Mouse (Mus musculus) CH12.LX (cell line): ENCODE measurements at regions not wholly inside any gene's neighbourhood (a gene's known extent, or its start where the extent isn't known, plus 50 kb on each side); places are given as distances from the start of the nearest gene placed in this dataset.

Experiments
- DNase-seq: peaks from one replicate; pipeline ENCODE4 v3.0.0-alpha.2; 2013; ENCODE audit errors: extremely low read depth
- H3K27ac ChIP-seq: 2 replicates; pipeline ENCODE4 v1.5.1; 2012; ENCODE audit warnings: low read depth, mild to moderate bottlenecking, control low read depth, moderate library complexity; ENCODE audit not compliant: insufficient read depth
- H3K27me3 ChIP-seq: replicated peaks from 2 replicates; pipeline ENCODE3; 2012; ENCODE audit warnings: inconsistent platforms
- H3K36me3 ChIP-seq, 2 experiments: replicated peaks in 1 of 2; 2 replicates each; pipeline versions ENCODE3 to v1.6.1; 2012; ENCODE audit warnings: inconsistent platforms in 1 of 2, low read length in 1 of 2, mild to moderate bottlenecking in 1 of 2, mixed read lengths in 1 of 2, moderate library complexity in 1 of 2; ENCODE audit not compliant: control insufficient read depth in 1 of 2, insufficient read depth in 1 of 2
- H3K4me1 ChIP-seq, 2 experiments: 2 replicates each; pipeline ENCODE4 v1.6.1; 2012; ENCODE audit warnings: inconsistent platforms in 1 of 2, moderate library complexity in 1 of 2; ENCODE audit not compliant: insufficient read depth in 2 of 2, control insufficient read depth in 1 of 2
- H3K4me2 ChIP-seq: 2 replicates; pipeline ENCODE4 v1.6.1; 2012; ENCODE audit warnings: low read depth, mild to moderate bottlenecking, control low read depth; ENCODE audit not compliant: poor library complexity, insufficient read depth, severe bottlenecking
- H3K4me3 ChIP-seq, 3 experiments: fragments of 150-350 bp in 1 of 3; sonication (generic) in 1 of 3; replicated peaks in 1 of 3; 2 replicates each; pipeline versions ENCODE3 to v1.5.1; 2011 to 2012; ENCODE audit warnings: low read depth in 2 of 3, low read length in 2 of 3, mild to moderate bottlenecking in 2 of 3, moderate library complexity in 2 of 3, control low read depth in 1 of 3, improper control_type of control experiment in 1 of 3, inconsistent platforms in 1 of 3, mixed read lengths in 1 of 3; ENCODE audit not compliant: poor library complexity in 1 of 3
- H3K79me2 ChIP-seq: replicated peaks from 2 replicates; pipeline ENCODE4 v1.6.1; 2012; ENCODE audit warnings: mild to moderate bottlenecking, moderate library complexity; ENCODE audit not compliant: control insufficient read depth, poor library complexity, insufficient read depth, severe bottlenecking; ENCODE audit errors: extremely low read depth
- H3K9ac ChIP-seq: 2 replicates; pipeline ENCODE4 v1.6.1; 2012; ENCODE audit warnings: low read depth, mild to moderate bottlenecking, control low read depth, moderate library complexity; ENCODE audit not compliant: insufficient read depth
- H3K9me3 ChIP-seq: replicated peaks from 2 replicates; pipeline ENCODE3; 2012; ENCODE audit warnings: low read length, inconsistent platforms, mixed read lengths
- CHD1 ChIP-seq: IDR thresholded peaks from 2 replicates; pipeline ENCODE4 v1.6.1; 2012; ENCODE audit warnings: low read depth, low read length, improper control_type of control experiment, inconsistent platforms
- CHD2 ChIP-seq: IDR thresholded peaks from 2 replicates; pipeline ENCODE4 v1.6.1; 2011; ENCODE audit warnings: low read length, improper control_type of control experiment
- E2F4 ChIP-seq: IDR thresholded peaks from 2 replicates; pipeline ENCODE4 v1.6.1; 2011; ENCODE audit warnings: low read depth, low read length, improper control_type of control experiment; ENCODE audit not compliant: insufficient replicate concordance
- EP300 ChIP-seq: IDR thresholded peaks from 2 replicates; pipeline ENCODE4 v1.6.1; 2011; ENCODE audit warnings: low read length, improper control_type of control experiment
- GABPA ChIP-seq: IDR thresholded peaks from 2 replicates; pipeline ENCODE4 v1.6.1; 2012; ENCODE audit warnings: low read depth, low read length, improper control_type of control experiment, inconsistent platforms; ENCODE audit not compliant: insufficient replicate concordance
- HCFC1 ChIP-seq: IDR thresholded peaks from 2 replicates; pipeline ENCODE4 v1.6.1; 2012; ENCODE audit warnings: low read depth, mild to moderate bottlenecking, inconsistent platforms, low read length, improper control_type of control experiment
- JUND ChIP-seq: conservative IDR thresholded peaks from 2 replicates; pipeline ENCODE4 v1.6.1; 2011; ENCODE audit warnings: low read depth, low read length, improper control_type of control experiment
- KAT2A ChIP-seq: IDR thresholded peaks from 2 replicates; pipeline ENCODE4 v1.6.1; 2012; ENCODE audit warnings: low read length, improper control_type of control experiment, inconsistent platforms; ENCODE audit not compliant: insufficient replicate concordance
- MAFK ChIP-seq: IDR thresholded peaks from 2 replicates; pipeline ENCODE4 v1.6.1; 2011; ENCODE audit warnings: low read length, improper control_type of control experiment; ENCODE audit not compliant: insufficient replicate concordance
- MAZ ChIP-seq: IDR thresholded peaks from 2 replicates; pipeline ENCODE4 v1.6.1; 2012; ENCODE audit warnings: low read depth, mild to moderate bottlenecking, inconsistent platforms, low read length, improper control_type of control experiment, moderate library complexity
- MEF2A ChIP-seq: IDR thresholded peaks from 2 replicates; pipeline ENCODE4 v1.6.1; 2014; ENCODE audit warnings: low read depth, mild to moderate bottlenecking, inconsistent platforms, low read length, improper control_type of control experiment, borderline replicate concordance
- MYC ChIP-seq: IDR thresholded peaks from 2 replicates; pipeline ENCODE4 v1.6.1; 2011; ENCODE audit warnings: low read depth, mild to moderate bottlenecking, improper control_type of control experiment, low read length
- NRF1 ChIP-seq: IDR thresholded peaks from 2 replicates; pipeline ENCODE4 v1.6.1; 2014; ENCODE audit warnings: low read depth, mild to moderate bottlenecking, inconsistent platforms, low read length, improper control_type of control experiment, moderate library complexity
- PAX5 ChIP-seq: IDR thresholded peaks from 2 replicates; pipeline ENCODE4 v1.6.1; 2012; ENCODE audit warnings: low read length, inconsistent platforms, mixed read lengths
- POLR2A ChIP-seq: IDR thresholded peaks from 2 replicates; pipeline ENCODE4 v1.6.1; 2011; ENCODE audit warnings: low read depth, mild to moderate bottlenecking, improper control_type of control experiment, low read length
- POLR2AphosphoS2 ChIP-seq: IDR thresholded peaks from 2 replicates; pipeline ENCODE4 v1.6.1; 2011; ENCODE audit warnings: low read depth, low read length, improper control_type of control experiment
- RCOR1 ChIP-seq: conservative IDR thresholded peaks from 2 replicates; pipeline ENCODE4 v1.6.1; 2012; ENCODE audit warnings: low read depth, mild to moderate bottlenecking, inconsistent platforms, low read length, improper control_type of control experiment
- SIN3A ChIP-seq: IDR thresholded peaks from 2 replicates; pipeline ENCODE4 v1.6.1; 2012; ENCODE audit warnings: low read length, improper control_type of control experiment, inconsistent platforms
- TCF12 ChIP-seq: IDR thresholded peaks from 2 replicates; pipeline ENCODE4 v1.6.1; 2014; ENCODE audit warnings: low read depth, mild to moderate bottlenecking, inconsistent platforms, low read length, improper control_type of control experiment
- UBTF ChIP-seq: IDR thresholded peaks from 2 replicates; pipeline ENCODE4 v1.6.1; 2012; ENCODE audit warnings: low read depth, mild to moderate bottlenecking, inconsistent platforms, low read length, improper control_type of control experiment, moderate library complexity
- USF1 ChIP-seq: IDR thresholded peaks from 2 replicates; pipeline ENCODE4 v1.6.1; 2014; ENCODE audit warnings: low read depth, mild to moderate bottlenecking, inconsistent platforms, low read length, improper control_type of control experiment
- USF2 ChIP-seq: conservative IDR thresholded peaks from 2 replicates; pipeline ENCODE4 v1.6.1; 2011; ENCODE audit warnings: low read depth, low read length, improper control_type of control experiment
- ZKSCAN1 ChIP-seq: IDR thresholded peaks from 2 replicates; pipeline ENCODE4 v1.6.1; 2012; ENCODE audit warnings: low read depth, inconsistent platforms, low read length, improper control_type of control experiment, borderline replicate concordance
- ZMIZ1 ChIP-seq: IDR thresholded peaks from 2 replicates; pipeline ENCODE4 v1.6.1; 2012; ENCODE audit warnings: low read depth, mild to moderate bottlenecking, inconsistent platforms, low read length, improper control_type of control experiment
- ZNF384 ChIP-seq: IDR thresholded peaks from 2 replicates; pipeline ENCODE4 v1.6.1; 2012; ENCODE audit warnings: low read depth, low read length, improper control_type of control experiment, inconsistent platforms
- dilution Hi-C: fragments of 300-500 bp; cut with MboI; formaldehyde crosslinking; loops from 2 replicates; pipeline ENCODE4 v1.14.3; 2020; ENCODE audit warnings: low sequenced_read_pairs; ENCODE audit not compliant: extremely low pct_unique_long_range_greater_than_20kb, extremely low pct_ligation_motif_present
- in situ Hi-C: fragments of 300-500 bp; cut with MboI; formaldehyde crosslinking; loops from 3 replicates; pipeline ENCODE4 v1.14.3; 2019; ENCODE audit warnings: low sequenced_read_pairs, low pct_ligation_motif_present, low pct_unique_long_range_greater_than_20kb, mixed read lengths

- Histone ChIP-seq H3K4me1 (no peaks in the 10 kb centered on the region), H3K27ac (no peak overlapping the region), H3K9me3 (peaks cover 11% of the 10 kb centered on the region), H3K27me3 (no peaks in the 10 kb centered on the region), H3K9ac (no peak overlapping the region), H3K79me2 (no peaks in the 10 kb centered on the region), H3K4me2 (no peak overlapping the region), H3K36me3 (no peaks in the 10 kb centered on the region), H3K4me3 (no peak overlapping the region)
- dilution Hi-C loops (no loop called here), in situ Hi-C loops (no loop called here)
- no peak for DNase-seq
- TF ChIP-seq PAX5 (no peak), USF1 (no peak)
These were observed 644.5 kb downstream of the Mat2b start for GRCm38 (mm10) chr11:40050503-40050902.

- no peak for DNase-seq
- H3K27me3 ChIP-seq = no peaks in the 10 kb centered on the region
- H3K4me3 ChIP-seq = no peak overlapping the region
- H3K36me3 ChIP-seq = no peaks in the 10 kb centered on the region
- dilution Hi-C loops (no loop called here), in situ Hi-C loops (no loop called here)
- H3K79me2 ChIP-seq = no peaks in the 10 kb centered on the region
- H3K9ac ChIP-seq = no peak overlapping the region
- H3K4me2 ChIP-seq = no peak overlapping the region
- TF ChIP-seq MAFK (no peak), EP300 (no peak), SIN3A (no peak), GABPA (no peak), MYC (no peak), CHD1 (no peak), TCF12 (no peak), KAT2A (no peak), HCFC1 (no peak)
- no peak overlapping the region for H3K27ac ChIP-seq
- H3K9me3 ChIP-seq = peaks cover 2% of the 10 kb centered on the region
- H3K4me1 ChIP-seq = no peaks in the 10 kb centered on the region
These were observed 667.5 kb downstream of the Mat2b start for GRCm38 (mm10) chr11:40027511-40027910.

- in situ Hi-C loops = no loop called here
- H3K4me1 ChIP-seq = no peaks in the 10 kb centered on the region
- no peaks in the 10 kb centered on the region for H3K27me3 ChIP-seq
- no peak overlapping the region for H3K27ac ChIP-seq
- dilution Hi-C loops = no loop called here
- H3K9ac ChIP-seq = no peak overlapping the region
- H3K36me3 ChIP-seq = no peaks in the 10 kb centered on the region
- no peak overlapping the region for H3K4me3 ChIP-seq
- DNase-seq = no peak
- H3K4me2 ChIP-seq = no peak overlapping the region
- peaks cover 8% of the 10 kb centered on the region for H3K9me3 ChIP-seq
- H3K79me2 ChIP-seq = no peaks in the 10 kb centered on the region
- no peak for TF ChIP-seq UBTF
- no peak for TF ChIP-seq E2F4
- no peak for TF ChIP-seq POLR2A
- no peak for TF ChIP-seq RCOR1
- no peak for TF ChIP-seq ZMIZ1
- TF ChIP-seq USF1 = no peak
- TF ChIP-seq NRF1 = no peak
- TF ChIP-seq MEF2A = no peak
- TF ChIP-seq MYC = no peak
- TF ChIP-seq CHD1 = no peak
- no peak for TF ChIP-seq MAZ
- TF ChIP-seq ZNF384 = no peak
- no peak for TF ChIP-seq CHD2
- no peak for TF ChIP-seq JUND
- no peak for TF ChIP-seq POLR2AphosphoS2
- TF ChIP-seq PAX5 = no peak
- TF ChIP-seq ZKSCAN1 = no peak
- no peak for TF ChIP-seq USF2
- no peak for TF ChIP-seq HCFC1
- TF ChIP-seq, all 38 proteins: peak for 0
These were observed 695.5 kb downstream of the Mat2b start for GRCm38 (mm10) chr11:39999483-39999882.
